Mouse (Mus musculus): Measurements from ENCODE around the gene 4930503B20Rik. TPM values are rescaled to one million over a fixed set of nuclear protein-coding genes. Genes with fewer than 3 reads are reported as not detected.

The 4930503B20Rik gene
- polyA plus RNA-seq, 1 experiment from 2014 or later = 0.28 TPM

- ATAC-seq (replicated peaks; ENCODE audit: extremely low read depth, insufficient read depth, low FRiP score) = no peak
- H3K27me3 ChIP-seq (ENCODE audit: control insufficient read depth, insufficient read depth, low read length) = no peaks in the 10 kb centered on the region
- no peak overlapping the region for H3K27ac ChIP-seq (ENCODE audit: low read length)
- H3K4me2 ChIP-seq (ENCODE audit: low read depth, low read length) = no peak overlapping the region
- no peak overlapping the region for H3K4me3 ChIP-seq (ENCODE audit: low read length)
- 80% methylated on average over 6 of the region's 6 CpGs for WGBS
- peaks cover 18% of the 10 kb centered on the region for H3K4me1 ChIP-seq (ENCODE audit: control insufficient read depth, insufficient read depth, low read length)
- no peaks in the 10 kb centered on the region for H3K9me3 ChIP-seq (replicated peaks; ENCODE audit: control insufficient read depth, low read length)
- no peak overlapping the region for H3K9ac ChIP-seq (ENCODE audit: low read length)
- no peaks in the 10 kb centered on the region for H3K36me3 ChIP-seq (ENCODE audit: control insufficient read depth, insufficient read depth)
These were observed 51.8 kb downstream of the 4930503B20Rik start for GRCm38 (mm10) chr3:146599198-146599900.

DNA sequence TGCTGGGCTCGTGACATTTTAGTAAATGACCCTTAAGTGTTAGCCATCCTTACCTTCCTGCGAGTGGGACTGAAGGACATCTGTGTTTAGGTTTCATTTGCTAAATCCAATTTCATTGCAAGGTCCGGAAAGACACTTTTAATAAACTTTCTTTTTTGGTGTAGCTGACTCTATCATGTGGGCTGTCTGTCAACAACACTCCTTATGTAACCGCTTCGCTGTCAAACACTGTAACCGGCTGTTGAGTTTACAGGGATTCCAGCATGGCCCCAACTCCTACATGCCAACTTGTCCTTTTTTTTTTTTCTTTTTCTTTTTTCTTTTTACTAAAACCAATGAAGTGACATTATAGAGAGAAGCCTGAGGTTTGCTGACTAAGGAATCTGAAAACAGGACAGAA lies 52.7 kb downstream of the 4930503B20Rik start:
- Histone ChIP-seq H3K4me1 (ENCODE audit: control insufficient read depth, insufficient read depth, low read length) (peaks cover 18% of the 10 kb centered on the region), H3K9ac (ENCODE audit: low read length) (no peak overlapping the region), H3K9me3 (replicated peaks; ENCODE audit: control insufficient read depth, low read length) (no peaks in the 10 kb centered on the region), H3K4me2 (ENCODE audit: low read depth, low read length) (no peak overlapping the region), H3K27me3 (ENCODE audit: control insufficient read depth, insufficient read depth, low read length) (no peaks in the 10 kb centered on the region), H3K27ac (ENCODE audit: low read length) (no peak overlapping the region), H3K36me3 (ENCODE audit: control insufficient read depth, insufficient read depth) (no peaks in the 10 kb centered on the region), H3K4me3 (ENCODE audit: low read length) (no peak overlapping the region)
- 64% methylated on average over 6 of the region's 6 CpGs for WGBS
- ATAC-seq (replicated peaks; ENCODE audit: extremely low read depth, insufficient read depth, low FRiP score) = no peak

DNA sequence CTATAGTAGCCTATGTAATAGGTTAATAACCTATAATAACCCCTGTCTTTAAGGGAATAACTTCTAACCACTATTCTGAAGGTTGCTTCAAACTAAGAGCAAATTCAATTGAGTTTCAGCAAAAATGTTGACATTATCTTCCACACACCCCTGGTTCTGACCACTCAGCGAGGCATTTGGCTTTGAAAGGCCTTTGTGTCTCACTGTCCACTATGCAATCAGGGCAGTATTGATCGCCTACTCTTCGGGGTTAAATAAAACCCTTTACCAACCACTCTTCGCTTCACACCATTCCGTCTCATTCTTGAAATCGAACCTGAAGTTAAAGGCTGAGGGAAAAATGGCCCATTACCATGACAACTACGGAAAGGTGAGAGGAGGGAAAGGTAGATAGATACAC lies 54.3 kb downstream of the 4930503B20Rik start:
- Histone ChIP-seq H3K4me3 (ENCODE audit: low read length) (no peak overlapping the region), H3K36me3 (ENCODE audit: control insufficient read depth, insufficient read depth) (no peaks in the 10 kb centered on the region), H3K9me3 (replicated peaks; ENCODE audit: control insufficient read depth, low read length) (no peaks in the 10 kb centered on the region), H3K27ac (ENCODE audit: low read length) (no peak overlapping the region), H3K9ac (ENCODE audit: low read length) (no peak overlapping the region), H3K4me1 (ENCODE audit: control insufficient read depth, insufficient read depth, low read length) (peaks cover 13% of the 10 kb centered on the region), H3K4me2 (ENCODE audit: low read depth, low read length) (no peak overlapping the region), H3K27me3 (ENCODE audit: control insufficient read depth, insufficient read depth, low read length) (no peaks in the 10 kb centered on the region)
- ATAC-seq (replicated peaks; ENCODE audit: extremely low read depth, insufficient read depth, low FRiP score) = no peak
- WGBS = 87% methylated on average over 7 of the region's 7 CpGs

- Histone ChIP-seq H3K4me2 (ENCODE audit: low read depth, low read length) (no peak overlapping the region), H3K4me1 (ENCODE audit: control insufficient read depth, insufficient read depth, low read length) (peaks cover 9% of the 10 kb centered on the region), H3K9ac (ENCODE audit: low read length) (no peak overlapping the region), H3K27ac (ENCODE audit: low read length) (no peak overlapping the region), H3K9me3 (replicated peaks; ENCODE audit: control insufficient read depth, low read length) (no peaks in the 10 kb centered on the region), H3K4me3 (ENCODE audit: low read length) (no peak overlapping the region), H3K36me3 (ENCODE audit: control insufficient read depth, insufficient read depth) (no peaks in the 10 kb centered on the region), H3K27me3 (ENCODE audit: control insufficient read depth, insufficient read depth, low read length) (no peaks in the 10 kb centered on the region)
- no peak for ATAC-seq (replicated peaks; ENCODE audit: extremely low read depth, insufficient read depth, low FRiP score)
- WGBS = 87% methylated on average over 8 of the region's 8 CpGs
These were observed 54.7 kb downstream of the 4930503B20Rik start for GRCm38 (mm10) chr3:146596387-146596786.

GRCm38 (mm10) chr3:146595440-146595839 lies 55.7 kb downstream of the 4930503B20Rik start:
- no peak for ATAC-seq (replicated peaks; ENCODE audit: extremely low read depth, insufficient read depth, low FRiP score)
- Histone ChIP-seq H3K36me3 (ENCODE audit: control insufficient read depth, insufficient read depth) (no peaks in the 10 kb centered on the region), H3K4me2 (ENCODE audit: low read depth, low read length) (no peak overlapping the region), H3K27me3 (ENCODE audit: control insufficient read depth, insufficient read depth, low read length) (no peaks in the 10 kb centered on the region), H3K9me3 (replicated peaks; ENCODE audit: control insufficient read depth, low read length) (no peaks in the 10 kb centered on the region), H3K27ac (ENCODE audit: low read length) (no peak overlapping the region), H3K4me1 (ENCODE audit: control insufficient read depth, insufficient read depth, low read length) (no peaks in the 10 kb centered on the region), H3K9ac (ENCODE audit: low read length) (no peak overlapping the region), H3K4me3 (ENCODE audit: low read length) (no peak overlapping the region)
- 63% methylated on average over 6 of the region's 6 CpGs for WGBS

Other genes starting within 250 kb of the 4930503B20Rik start
- 16.2 and 16.8 TPM in 2 replicates for gene Ssx2ip, start 246.7 kb downstream of the 4930503B20Rik start, polyA plus RNA-seq (2015; fragmentation: Nextera tagmentation; extraction: Ambion mirVana)
- gene Ctbs, start 201.5 kb downstream of the 4930503B20Rik start, polyA plus RNA-seq (2015; fragmentation: Nextera tagmentation; extraction: Ambion mirVana) = 7.8 and 8.7 TPM in 2 replicates
- gene Spata1, start 151.6 kb downstream of the 4930503B20Rik start, polyA plus RNA-seq (2015; fragmentation: Nextera tagmentation; extraction: Ambion mirVana) = 5.2 and 5.6 TPM in 2 replicates
- gene Gng5, start 151.5 kb downstream of the 4930503B20Rik start, polyA plus RNA-seq (2015; fragmentation: Nextera tagmentation; extraction: Ambion mirVana) = 1,101 and 1,119 TPM in 2 replicates
- gene Rpf1, start 129.9 kb downstream of the 4930503B20Rik start, polyA plus RNA-seq (2015; fragmentation: Nextera tagmentation; extraction: Ambion mirVana) = 31.4 and 38.8 TPM in 2 replicates
- gene Uox, start 80.9 kb downstream of the 4930503B20Rik start, polyA plus RNA-seq (2015; fragmentation: Nextera tagmentation; extraction: Ambion mirVana) = 0.13 and 0.34 TPM in 2 replicates
- gene Dnase2b, start 35.7 kb downstream of the 4930503B20Rik start, polyA plus RNA-seq (2015; fragmentation: Nextera tagmentation; extraction: Ambion mirVana) = not detected in 2 replicates
- gene Samd13, start 34.3 kb upstream of the 4930503B20Rik start, polyA plus RNA-seq (2015; fragmentation: Nextera tagmentation; extraction: Ambion mirVana) = 2.2 and 2.4 TPM in 2 replicates
- gene Prkacb, start 161.7 kb upstream of the 4930503B20Rik start, polyA plus RNA-seq (2015; fragmentation: Nextera tagmentation; extraction: Ambion mirVana) = 52.6 and 53.5 TPM in 2 replicates
- gene Ttll7, start 201.1 kb upstream of the 4930503B20Rik start, polyA plus RNA-seq (2015; fragmentation: Nextera tagmentation; extraction: Ambion mirVana) = 1.2 and 1.4 TPM in 2 replicates